Mouse (Mus musculus) neural tube, embryonic 12.5 days (tissue): Measurements from ENCODE around the gene Pla1a. TPM values are rescaled to one million over a fixed set of nuclear protein-coding genes. Genes with fewer than 3 reads are reported as not detected.

Experiments
- ATAC-seq: fragments of 200-750 bp; cut with Nextera tagmentation; 2 replicates; pipeline ENCODE4 v1.8.0; 2017; ENCODE audit warnings: low read depth, mild to moderate bottlenecking, moderate TSS enrichment, moderate library complexity; ENCODE audit not compliant: low FRiP score
- H3K27ac ChIP-seq: fragments of 300-500 bp; sonication (generic); 2 replicates; pipeline ENCODE4 v1.5.1; 2016
- H3K27me3 ChIP-seq: fragments of 300-500 bp; sonication (generic); replicated peaks from 2 replicates; pipeline ENCODE4 v1.6.1; 2016; ENCODE audit warnings: mild to moderate bottlenecking
- H3K36me3 ChIP-seq: fragments of 300-500 bp; sonication (generic); 2 replicates; pipeline ENCODE4 v1.6.1; 2016; ENCODE audit warnings: mild to moderate bottlenecking
- H3K4me1 ChIP-seq: fragments of 300-500 bp; sonication (generic); 2 replicates; pipeline ENCODE4 v1.6.1; 2016
- H3K4me2 ChIP-seq: fragments of 300-500 bp; sonication (generic); replicated peaks from 2 replicates; pipeline ENCODE4 v1.6.1; 2016; ENCODE audit warnings: mild to moderate bottlenecking
- H3K4me3 ChIP-seq: fragments of 300-500 bp; sonication (generic); 2 replicates; pipeline ENCODE4 v1.5.1; 2016
- H3K9ac ChIP-seq: fragments of 300-500 bp; sonication (generic); 2 replicates; pipeline ENCODE4 v1.6.1; 2016; ENCODE audit warnings: mild to moderate bottlenecking
- H3K9me3 ChIP-seq: fragments of 300-500 bp; sonication (generic); 2 replicates; pipeline ENCODE4 v1.6.1; 2016; ENCODE audit warnings: mild to moderate bottlenecking
- WGBS: fragments of 180-500 bp; shearing (Covaris S2); methylation state at CpG from one replicate; pipeline ENCODE4 v1.1.7; 2016; 5-methylcytosine and 5-hydroxymethylcytosine counted together
- polyA plus RNA-seq: library from polyadenylated mRNA; unstranded; fragments of >200 nt; fragmentation: Nextera tagmentation; extraction: Ambion mirVana; gene quantifications from 2 replicates; pipeline ENCODE4 v1.2.1, GENCODE M21; 2016

Pla1a gene
- polyA plus RNA-seq, 1 experiment from 2014 or later, result 0.28 TPM

- H3K27me3 ChIP-seq, result no peaks in the 10 kb centered on the region
- peaks cover 39% of the 10 kb centered on the region for H3K36me3 ChIP-seq
- peaks cover under 1% of the 10 kb centered on the region; the same call in 1 of the 2 replicates for H3K4me1 ChIP-seq
- H3K9ac ChIP-seq, result no peak overlapping the region
- H3K9me3 ChIP-seq, result no peaks in the 10 kb centered on the region
- H3K4me2 ChIP-seq, result no peak overlapping the region
- no peak for ATAC-seq
- no peak overlapping the region for H3K27ac ChIP-seq
- no peak overlapping the region for H3K4me3 ChIP-seq
Observed at GRCm38 (mm10) chr16:38352851-38353250, 80.1 kb downstream of the Pla1a start.

DNA sequence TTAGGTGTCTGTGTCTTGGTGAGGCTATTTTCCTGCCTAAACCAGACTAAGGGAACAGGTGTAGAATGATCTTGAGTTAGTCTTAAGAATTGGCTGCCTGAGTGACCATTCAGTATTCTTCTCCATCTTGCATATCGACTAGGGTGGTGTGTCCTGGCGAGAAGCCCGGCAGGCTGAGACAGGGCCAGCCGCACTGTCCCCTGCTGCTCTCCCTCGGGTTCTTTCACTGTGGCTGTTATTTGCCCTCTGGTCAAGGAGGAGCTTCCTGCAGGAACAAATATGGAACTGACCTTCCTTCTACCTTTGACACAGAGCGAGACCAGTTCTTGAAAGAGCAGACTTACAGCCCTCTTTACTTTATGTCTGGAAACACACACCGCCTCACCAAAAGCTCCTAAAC is 80.9 kb downstream of the Pla1a start:
- WGBS, result 91% methylated on average over 7 of the region's 7 CpGs
- H3K4me3 ChIP-seq, result no peak overlapping the region
- ATAC-seq, result no peak
- no peak overlapping the region for H3K27ac ChIP-seq
- H3K4me2 ChIP-seq, result no peak overlapping the region
- H3K4me1 ChIP-seq, result peaks cover 5% of the 10 kb centered on the region; the same call in 1 of the 2 replicates
- H3K9me3 ChIP-seq, result no peaks in the 10 kb centered on the region
- no peaks in the 10 kb centered on the region for H3K27me3 ChIP-seq
- peaks cover 39% of the 10 kb centered on the region for H3K36me3 ChIP-seq
- H3K9ac ChIP-seq, result no peak overlapping the region

DNA sequence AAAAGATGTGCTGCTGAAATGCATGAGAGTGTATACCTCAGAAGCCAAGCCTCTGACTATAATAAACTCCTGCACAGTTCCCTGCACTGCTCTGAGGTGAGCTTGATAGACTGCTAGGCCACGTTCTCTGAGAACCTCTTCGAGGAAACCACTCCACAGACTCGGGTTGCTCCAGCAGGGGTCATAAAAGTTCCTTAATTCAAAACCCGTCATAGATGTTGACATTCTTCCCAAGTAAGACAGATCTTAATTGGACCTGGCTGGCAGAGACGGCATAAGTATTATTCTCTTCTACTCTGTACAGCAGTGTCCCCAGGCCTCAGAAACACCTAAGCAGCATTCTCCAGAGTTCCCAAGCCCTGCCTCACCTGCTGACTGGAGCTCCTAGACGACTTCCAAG is 82.0 kb downstream of the Pla1a start:
- 84% methylated on average over 6 of the region's 6 CpGs for WGBS

DNA sequence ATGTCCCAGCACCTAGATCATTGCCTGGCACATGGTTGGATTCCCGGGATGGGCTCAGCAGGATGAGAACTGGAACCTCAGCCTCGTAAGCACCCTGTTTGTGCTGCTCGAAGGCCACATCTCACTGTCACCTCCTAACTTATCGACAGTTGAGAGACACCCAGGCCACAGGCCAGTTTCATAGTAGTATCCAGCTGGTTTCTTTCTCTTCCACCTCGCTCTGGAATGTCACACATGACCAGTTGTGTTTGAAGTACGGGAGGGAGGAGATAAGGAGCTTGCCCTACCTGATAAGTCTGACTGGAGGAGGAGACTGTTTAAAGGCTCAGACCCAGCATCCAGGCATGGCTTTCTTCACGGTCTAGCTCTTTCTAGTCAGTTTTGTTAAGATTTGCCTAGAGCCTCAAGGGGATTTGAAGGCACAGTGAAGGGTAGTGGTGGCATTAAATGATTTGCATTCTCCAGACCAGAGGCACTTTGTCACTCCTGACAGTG is 82.5 kb downstream of the Pla1a start:
- 90% methylated on average over 7 of the region's 7 CpGs for whole genome bisulfite sequencing
- no peak overlapping the region for H3K9ac ChIP-seq

More for the DNA sequence above, 82.0 kb downstream of the Pla1a start:
- Histone ChIP-seq H3K4me1 (peaks cover 5% of the 10 kb centered on the region; the same call in 1 of the 2 replicates), H3K4me2 (no peak overlapping the region), H3K36me3 (peaks cover 34% of the 10 kb centered on the region), H3K9ac (no peak overlapping the region), H3K27me3 (no peaks in the 10 kb centered on the region), H3K4me3 (no peak overlapping the region), H3K9me3 (no peaks in the 10 kb centered on the region), H3K27ac (no peak overlapping the region)
- no peak for ATAC-seq

DNA sequence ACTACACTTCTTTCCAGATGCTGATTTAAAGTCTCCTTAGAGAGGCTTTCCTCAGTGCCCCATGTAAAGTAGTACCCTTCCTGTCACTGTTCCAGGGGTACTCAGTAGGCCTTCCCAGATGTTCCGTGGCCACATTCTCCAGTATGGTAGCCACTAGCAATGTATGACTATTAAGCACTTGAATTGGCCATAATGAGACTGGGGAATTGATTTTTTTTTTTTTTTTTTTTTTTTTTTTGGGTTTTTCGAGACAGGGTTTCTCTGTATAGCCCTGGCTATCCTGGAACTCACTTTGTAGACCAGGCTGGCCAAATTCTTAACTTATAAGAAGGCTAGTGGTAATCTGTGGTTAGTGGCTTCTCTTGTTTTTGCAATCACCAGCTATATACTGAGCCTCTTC is 83.1 kb downstream of the Pla1a start:
- no peak for ATAC-seq
- Histone ChIP-seq H3K9me3 (no peaks in the 10 kb centered on the region), H3K36me3 (peaks cover 34% of the 10 kb centered on the region), H3K27ac (no peak overlapping the region), H3K27me3 (no peaks in the 10 kb centered on the region), H3K4me3 (no peak overlapping the region), H3K4me2 (no peak overlapping the region), H3K4me1 (peaks cover 5% of the 10 kb centered on the region; the same call in 1 of the 2 replicates), H3K9ac (no peak overlapping the region)
- WGBS, result 96% methylated on average over 2 of the region's 2 CpGs

More for the DNA sequence above, 82.5 kb downstream of the Pla1a start:
- no peaks in the 10 kb centered on the region for H3K9me3 ChIP-seq
- H3K27me3 ChIP-seq, result no peaks in the 10 kb centered on the region
- H3K4me2 ChIP-seq, result no peak overlapping the region
- peaks cover 5% of the 10 kb centered on the region; the same call in 1 of the 2 replicates for H3K4me1 ChIP-seq
- H3K4me3 ChIP-seq, result no peak overlapping the region
- peaks cover 34% of the 10 kb centered on the region for H3K36me3 ChIP-seq
- no peak for ATAC-seq
- H3K27ac ChIP-seq, result no peak overlapping the region

DNA sequence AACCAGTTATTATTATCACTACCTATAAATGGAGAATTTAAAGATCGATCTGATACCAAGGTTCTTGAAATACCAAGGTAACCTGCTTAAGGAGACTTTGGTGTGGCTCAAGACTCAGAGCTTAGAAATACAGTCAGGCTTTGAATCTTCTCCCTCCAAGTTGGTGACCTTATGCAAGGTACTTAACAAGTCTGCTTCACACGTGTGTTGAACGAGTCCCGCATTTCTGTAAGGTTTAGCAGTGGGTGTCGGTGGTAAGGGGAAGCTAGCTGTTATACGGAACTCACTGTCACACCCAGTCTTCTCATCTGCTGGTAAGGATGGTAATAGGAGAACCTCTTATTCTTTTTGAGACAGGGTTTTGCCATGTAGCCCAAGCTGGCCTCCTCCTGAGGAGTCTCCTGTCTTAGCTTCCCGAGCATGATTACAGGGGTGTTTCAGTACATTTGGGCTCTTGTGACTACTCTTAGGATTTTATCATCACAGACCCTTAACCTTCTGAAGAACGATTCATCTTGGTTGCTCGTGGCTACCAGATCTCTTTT is 84.7 kb downstream of the Pla1a start:
- ATAC-seq, result no peak
- Histone ChIP-seq H3K27me3 (no peaks in the 10 kb centered on the region), H3K27ac (no peak overlapping the region), H3K4me3 (no peak overlapping the region), H3K4me2 (no peak overlapping the region), H3K9me3 (no peaks in the 10 kb centered on the region), H3K9ac (no peak overlapping the region), H3K4me1 (peaks cover 5% of the 10 kb centered on the region; the same call in 1 of the 2 replicates), H3K36me3 (peaks cover 30% of the 10 kb centered on the region)
- whole genome bisulfite sequencing, result 94% methylated on average over 9 of the region's 9 CpGs

DNA sequence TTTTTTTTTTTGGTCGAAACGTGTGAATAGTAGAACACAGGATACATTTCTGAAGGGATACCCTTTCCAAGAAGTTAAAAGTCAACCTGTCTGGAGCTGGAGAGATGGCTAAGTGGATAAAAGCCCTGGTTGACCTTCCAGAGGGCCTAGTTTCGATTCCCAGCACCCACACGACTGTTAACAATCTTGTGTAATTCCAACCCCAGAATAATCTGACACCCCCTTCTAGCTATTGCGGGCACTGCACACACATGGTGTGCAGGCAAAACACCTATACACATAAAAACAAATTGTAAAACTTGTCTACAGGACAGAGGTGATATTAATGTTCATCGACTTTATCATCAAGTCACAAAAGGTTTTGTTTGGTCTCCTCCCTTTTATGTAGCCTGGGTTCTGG is 85.4 kb downstream of the Pla1a start:
- WGBS, result 64% methylated on average over 6 of the region's 6 CpGs
- H3K4me2 ChIP-seq, result peak overlapping the region; percentile 71
- no peak for ATAC-seq
- peaks cover 5% of the 10 kb centered on the region; the same call in 1 of the 2 replicates for H3K4me1 ChIP-seq
- H3K36me3 ChIP-seq, result peaks cover 30% of the 10 kb centered on the region
- H3K27me3 ChIP-seq, result no peaks in the 10 kb centered on the region
- no peak overlapping the region for H3K27ac ChIP-seq
- H3K4me3 ChIP-seq, result peak overlapping the region; percentile 93
- no peaks in the 10 kb centered on the region for H3K9me3 ChIP-seq
- H3K9ac ChIP-seq, result peak overlapping the region; percentile 83

DNA sequence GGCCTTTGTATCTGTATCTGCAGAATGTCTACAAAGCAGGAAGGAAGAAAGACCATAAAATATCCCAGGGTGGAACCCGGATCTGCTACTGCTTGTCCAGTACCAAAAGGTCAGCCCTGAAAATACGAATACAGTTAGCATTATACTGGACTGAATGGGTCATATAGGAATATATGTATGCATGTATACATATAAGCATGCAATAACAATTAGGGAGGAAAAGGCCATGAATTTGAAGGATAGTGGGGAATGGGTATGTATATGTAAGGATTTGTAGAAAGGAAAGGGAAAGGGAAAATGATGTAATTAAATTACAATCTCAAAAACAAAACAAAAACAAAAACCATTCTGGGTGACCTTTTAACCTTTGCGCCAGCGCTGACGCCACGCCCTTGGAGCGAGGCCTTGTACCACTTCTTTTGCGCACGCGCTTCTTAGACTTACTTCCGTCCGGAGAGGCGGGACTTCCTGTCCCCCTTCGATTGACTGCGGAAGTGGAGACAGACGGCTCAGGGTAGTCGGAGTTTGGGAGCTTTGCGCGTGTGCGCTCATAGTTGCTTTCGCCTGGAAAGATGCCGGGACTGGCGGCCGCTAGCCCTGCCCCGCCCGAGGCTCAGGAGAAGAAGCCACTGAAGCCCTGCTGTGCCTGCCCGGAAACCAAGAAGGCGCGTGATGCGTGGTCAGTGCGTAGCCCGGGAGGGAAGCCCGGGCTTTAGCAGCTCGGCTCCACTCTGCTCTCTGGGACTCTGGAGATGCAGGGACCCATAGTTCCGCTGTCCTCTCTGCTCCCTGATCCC is 86.2 kb downstream of the Pla1a start, which contains the start of the genes Cox17 and Gm21987:
Gene Cox17, plus strand, starts transcription at position 463 of the 797 bp plus-strand sequence.
Gene Gm21987, plus strand, starts transcription at position 512 of the 797 bp plus-strand sequence.
- H3K4me2 ChIP-seq, result peak within 1 kb of the TSS; percentile 71
- H3K27ac ChIP-seq, result peak within 1 kb of the TSS; percentile 84
- peaks cover 23% of the 10 kb centered on the region for H3K36me3 ChIP-seq
- H3K4me1 ChIP-seq, result peaks cover 8% of the 10 kb centered on the region
- H3K9ac ChIP-seq, result peak within 1 kb of the TSS; percentile 83
- no peaks in the 10 kb centered on the region for H3K9me3 ChIP-seq
- ATAC-seq, result peak; percentile 96
- 3% methylated on average over 35 of the region's 35 CpGs for WGBS
- H3K4me3 ChIP-seq, result peak within 1 kb of the TSS; percentile 93
- no peaks in the 10 kb centered on the region for H3K27me3 ChIP-seq

Other genes with a start within 250 kb of the Pla1a start
- gene Nr1i2, start 138.3 kb downstream of the Pla1a start, polyA plus RNA-seq, result not detected in 2 replicates
- 0.22 and 0.25 TPM in 2 replicates for gene Maats1, start 91.0 kb downstream of the Pla1a start, polyA plus RNA-seq
- gene Cox17, start 86.2 kb downstream of the Pla1a start, polyA plus RNA-seq, result 127 and 128 TPM in 2 replicates
- not detected in 2 replicates for gene Gm21987, start 86.1 kb downstream of the Pla1a start, polyA plus RNA-seq
- gene Popdc2, start 70.9 kb downstream of the Pla1a start, polyA plus RNA-seq, result 0.61 and 0.94 TPM in 2 replicates
- 150 and 156 TPM in 2 replicates for gene Adprh, start 19.6 kb upstream of the Pla1a start, polyA plus RNA-seq
- 0.46 and 0.87 TPM in 2 replicates for gene Cd80, start 22.4 kb upstream of the Pla1a start, polyA plus RNA-seq
- 31.6 and 38.3 TPM in 2 replicates for gene Timmdc1, start 89.5 kb upstream of the Pla1a start, polyA plus RNA-seq
- gene Poglut1, start 117.1 kb upstream of the Pla1a start, polyA plus RNA-seq, result 70.2 and 72.9 TPM in 2 replicates
- 67.1 and 68.6 TPM in 2 replicates for gene Tmem39a, start 125.6 kb upstream of the Pla1a start, polyA plus RNA-seq